17 mouse cellular contexts compared by ENCODE assay signal in genomic region chr14:80113115-80113687, GRCm38 (mm10).
"Had no signal": no experiment of that assay in that cellular context is flagged by ENCODE, and none has a peak within 500 bp of the region (broad histone marks: within the 10 kb centered on the region; RNA-seq: fewer than 3 reads in every experiment).

No protein-coding gene starts in this region.

- H3K27me3 ChIP-seq: limb, embryonic 12.5 days; limb, embryonic 15.5 days; neural tube, embryonic 13.5 days had no signal

- H3K27ac ChIP-seq: limb, embryonic 15.5 days; liver, embryonic 14.5 days; macrophage; neural tube, embryonic 13.5 days had no signal

- H3K9ac ChIP-seq: limb, embryonic 12.5 days; limb, embryonic 15.5 days; liver, embryonic 14.5 days; liver, postnatal 0 days; lung, embryonic 14.5 days; neural tube, embryonic 13.5 days had no signal

- H3K9me3 ChIP-seq: limb, embryonic 12.5 days; limb, embryonic 15.5 days; neural tube, embryonic 13.5 days had no signal

- DNase-seq: kidney, adult 18-20 months; kidney, adult 9 months; kidney, postnatal 14 days; kidney, postnatal 4 days; liver, postnatal 0 days; lung, embryonic 14.5 days; thymus, adult 18-20 months; thymus, postnatal 36 days had no signal

- ATAC-seq: inflammation-experienced regulatory T-cells, adult 6 months; intestine, embryonic 16.5 days; liver, postnatal 0 days; lung, postnatal 0 days had no signal

- H3K4me2 ChIP-seq: limb, embryonic 12.5 days; limb, embryonic 15.5 days; liver, embryonic 11.5 days; lung, embryonic 14.5 days; neural tube, embryonic 13.5 days had no signal

- H3K36me3 ChIP-seq: limb, embryonic 12.5 days; limb, embryonic 15.5 days; neural tube, embryonic 13.5 days had no signal

- H3K4me1 ChIP-seq: limb, embryonic 15.5 days had no signal

- H3K4me3 ChIP-seq: limb, embryonic 12.5 days; limb, embryonic 15.5 days; neural tube, embryonic 13.5 days had no signal
